Mouse (Mus musculus) ES-Bruce4 (cell line): Measurements from ENCODE around the gene Bin2.

Source experiments
- CTCF ChIP-seq: IDR thresholded peaks from one replicate; pipeline ENCODE4 v1.8.1; 2011; ENCODE audit warnings: low read depth, low read length
- POLR2A ChIP-seq: IDR thresholded peaks from one replicate; pipeline ENCODE4 v1.8.1; 2011; ENCODE audit warnings: low read length; ENCODE audit not compliant: insufficient read depth

GRCm38 (mm10) chr15:100667871-100668545 is 1.3 kb downstream of the Bin2 start:
- no peak for TF ChIP-seq CTCF
- TF ChIP-seq POLR2A = no peak
